Mouse (Mus musculus) ovary, postnatal 10 days (tissue): ENCODE data around the gene Brsk2.
A peak's percentile ranks its signal among the peaks of the same experiment; 100 is the strongest.
"Not testable (repeated sequence)": the region's sequence is repeated elsewhere in the genome, so short reads cannot be mapped to it uniquely, and the experiment has no call there.

Source experiments
- DNase-seq: peaks from one replicate; pipeline ENCODE4 v3.0.0; 2022; ENCODE audit warnings: low spot score

The Brsk2 gene

GRCm38 (mm10) chr7:141948906-141949798 is at the start of gene Brsk2:
Brsk2 (plus strand) TSS chr7:141949751.
- peak; percentile 76 for DNase-seq

GRCm38 (mm10) chr7:141901825-141902224 is 47.7 kb upstream of the Brsk2 start:
- DNase-seq = no peak

GRCm38 (mm10) chr7:141902269-141902729 is 47.3 kb upstream of the Brsk2 start:
- DNase-seq = peak; percentile 98

DNA sequence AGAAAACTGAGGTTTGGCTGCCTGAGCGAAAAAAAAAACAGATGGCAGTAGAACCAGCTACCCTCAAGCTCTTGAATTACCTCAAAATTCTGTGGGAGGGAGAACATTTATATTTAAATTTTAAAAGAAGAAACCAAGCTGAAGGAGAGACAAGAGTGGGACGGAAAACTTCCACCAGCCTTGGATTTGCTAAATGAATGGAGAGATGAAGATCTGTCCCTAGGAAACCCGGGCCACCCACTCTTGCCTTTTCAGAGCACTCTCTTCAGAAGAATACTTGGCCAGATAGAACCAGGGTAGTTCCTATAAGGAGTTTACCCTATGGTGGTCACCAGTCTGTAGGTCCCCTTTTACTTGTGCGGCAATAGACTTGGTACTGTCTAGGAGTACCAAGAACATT is 46.8 kb upstream of the Brsk2 start:
- DNase-seq = no peak

GRCm38 (mm10) chr7:141908591-141908990 is 41.0 kb upstream of the Brsk2 start:
- no peak for DNase-seq

- no peak for DNase-seq
Observed at GRCm38 (mm10) chr7:141911305-141911704, 38.2 kb upstream of the Brsk2 start.

- DNase-seq = no peak
Observed at GRCm38 (mm10) chr7:141918407-141918806, 31.1 kb upstream of the Brsk2 start, which contains the start of gene Tollip. Tollip (minus strand) TSS chr7:141918507.

DNA sequence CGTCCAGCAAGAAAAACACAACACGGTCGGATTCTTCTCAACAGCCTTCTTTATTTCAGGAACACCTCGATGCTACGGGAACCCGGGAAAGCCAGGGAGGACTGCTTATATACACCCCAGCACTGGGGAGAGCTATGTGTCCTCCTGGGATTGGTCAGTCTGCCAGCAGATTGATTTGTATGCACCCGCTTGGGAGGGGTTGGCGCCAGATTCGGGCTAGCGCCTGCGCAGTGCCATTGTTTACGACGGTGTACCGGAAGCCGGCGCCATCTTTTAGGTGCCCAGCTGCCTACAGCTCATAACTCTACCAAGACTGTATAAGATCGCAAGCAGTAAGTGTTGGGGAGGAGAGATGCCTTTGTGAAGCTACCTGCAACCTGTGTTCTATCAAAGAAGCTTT is 25.4 kb upstream of the Brsk2 start:
- not testable (repeated sequence) for DNase-seq

- DNase-seq = peak; percentile 44
Observed at GRCm38 (mm10) chr7:141924917-141925316, 24.6 kb upstream of the Brsk2 start.

- DNase-seq = no peak
Observed at GRCm38 (mm10) chr7:141928642-141929041, 20.9 kb upstream of the Brsk2 start.

- DNase-seq = no peak
Observed at GRCm38 (mm10) chr7:141934128-141934898, 15.2 kb upstream of the Brsk2 start.

DNA sequence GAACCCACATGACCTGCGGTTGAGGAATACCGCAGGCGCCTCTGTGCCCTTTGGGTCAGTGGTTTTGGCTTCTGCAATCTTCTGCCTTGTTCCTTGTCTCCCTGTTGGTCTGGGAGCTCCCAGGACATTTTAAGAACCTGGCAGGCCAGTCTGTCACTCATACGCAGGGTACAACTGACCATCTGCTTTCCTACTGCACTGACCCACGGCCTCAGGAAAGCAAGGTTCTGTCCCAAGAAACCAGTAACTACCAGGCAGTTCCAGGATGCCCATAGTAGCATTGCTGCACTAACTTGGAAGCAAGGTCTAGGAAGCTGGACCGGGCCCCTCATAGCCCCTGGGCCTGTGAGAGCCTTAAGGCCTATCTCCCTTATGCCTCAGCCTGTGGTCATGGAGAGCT is 14.6 kb upstream of the Brsk2 start:
- no peak for DNase-seq

- DNase-seq = no peak
Observed at GRCm38 (mm10) chr7:141943444-141943843, 6.1 kb upstream of the Brsk2 start.

DNA sequence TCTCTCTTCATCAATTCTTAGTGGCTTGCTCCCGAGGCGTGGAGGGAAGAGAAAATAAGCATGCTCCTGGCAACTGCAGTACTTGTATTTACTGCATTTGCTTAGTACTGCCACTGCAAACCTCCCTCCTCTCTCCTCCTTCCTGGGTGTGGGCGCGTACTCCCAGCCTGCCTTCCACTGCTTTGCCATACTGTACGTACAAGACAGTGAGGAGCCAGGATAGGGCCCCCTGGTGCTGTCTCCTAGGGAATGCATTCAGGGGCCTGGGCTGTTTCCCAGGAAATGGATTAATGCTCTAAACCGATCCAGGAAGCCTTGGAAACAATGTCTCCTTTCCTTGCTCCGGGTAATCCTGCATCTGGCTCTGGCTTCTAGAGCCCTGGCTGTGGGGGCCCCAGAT is 3.6 kb upstream of the Brsk2 start:
- no peak for DNase-seq

- DNase-seq = no peak
Observed at GRCm38 (mm10) chr7:141947512-141947911, 2.0 kb upstream of the Brsk2 start.

DNA sequence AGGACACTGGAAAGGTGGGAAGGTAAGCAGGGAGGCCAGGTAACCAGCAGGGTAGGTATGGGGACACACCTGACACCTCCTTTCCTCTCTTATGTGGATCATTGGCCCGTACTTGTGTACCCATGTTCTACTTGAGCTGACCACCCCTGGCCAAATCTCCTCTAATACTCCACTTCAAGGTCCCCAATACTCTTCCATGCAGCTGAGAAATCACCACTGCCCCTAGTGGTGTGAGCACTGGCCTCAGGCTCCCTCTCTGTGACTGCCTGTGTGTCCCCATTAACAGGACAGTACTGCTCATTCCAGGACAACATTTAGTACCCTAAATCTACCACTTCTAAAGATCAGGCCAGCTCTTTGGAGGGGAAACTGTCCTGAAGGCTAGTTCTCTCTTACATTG is 1.5 kb upstream of the Brsk2 start:
- DNase-seq = no peak

- DNase-seq = no peak
Observed at GRCm38 (mm10) chr7:141949799-141950103, 200 bp downstream of the Brsk2 start.

DNA sequence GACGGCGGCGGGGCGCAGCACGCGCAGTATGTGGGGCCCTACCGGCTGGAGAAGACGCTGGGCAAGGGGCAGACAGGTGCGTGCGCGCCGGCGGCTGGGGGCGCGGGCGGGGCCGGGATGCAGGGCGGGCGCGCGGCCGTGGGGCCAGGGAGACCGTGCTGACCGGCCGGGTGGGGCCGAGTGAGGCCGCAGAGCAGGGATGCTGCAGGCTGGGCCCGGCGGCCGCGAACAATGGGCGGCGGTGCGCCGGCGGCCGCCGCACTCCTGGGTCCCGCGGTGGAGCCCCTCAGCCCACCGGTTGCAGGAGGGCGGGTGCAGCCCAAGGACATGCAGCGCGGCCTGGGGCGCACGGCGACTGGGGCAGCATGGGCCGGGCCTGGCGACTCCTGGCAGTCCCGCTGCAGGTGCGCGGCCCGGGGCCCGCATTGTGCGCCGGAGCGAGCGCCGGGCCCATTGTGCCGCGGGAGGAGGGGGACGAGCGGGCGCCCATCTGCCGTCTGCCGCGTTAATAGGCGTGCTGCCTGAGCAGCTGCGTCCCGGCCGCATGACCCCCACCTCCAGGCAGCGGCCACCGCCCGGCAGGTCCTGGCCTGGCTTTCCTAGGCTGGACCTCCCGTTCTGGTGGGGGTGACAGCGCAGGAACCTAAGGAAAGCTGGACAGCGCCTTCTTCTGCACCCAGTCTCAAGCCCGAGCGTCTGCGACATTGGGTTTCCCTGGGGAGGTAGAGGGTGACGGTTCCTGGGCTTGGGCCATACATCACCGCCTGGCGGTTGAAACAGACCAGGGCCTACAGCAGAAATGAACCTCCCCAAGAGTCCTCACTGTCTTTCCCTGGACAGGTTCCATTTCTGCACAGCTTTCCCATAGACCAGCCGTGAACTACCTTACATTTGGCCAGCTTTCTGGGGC is 808 bp downstream of the Brsk2 start:
- DNase-seq = no peak

- no peak for DNase-seq
Observed at GRCm38 (mm10) chr7:141951821-141952220, 2.3 kb downstream of the Brsk2 start.

- no peak for DNase-seq
Observed at GRCm38 (mm10) chr7:141952920-141953319, 3.4 kb downstream of the Brsk2 start.

DNA sequence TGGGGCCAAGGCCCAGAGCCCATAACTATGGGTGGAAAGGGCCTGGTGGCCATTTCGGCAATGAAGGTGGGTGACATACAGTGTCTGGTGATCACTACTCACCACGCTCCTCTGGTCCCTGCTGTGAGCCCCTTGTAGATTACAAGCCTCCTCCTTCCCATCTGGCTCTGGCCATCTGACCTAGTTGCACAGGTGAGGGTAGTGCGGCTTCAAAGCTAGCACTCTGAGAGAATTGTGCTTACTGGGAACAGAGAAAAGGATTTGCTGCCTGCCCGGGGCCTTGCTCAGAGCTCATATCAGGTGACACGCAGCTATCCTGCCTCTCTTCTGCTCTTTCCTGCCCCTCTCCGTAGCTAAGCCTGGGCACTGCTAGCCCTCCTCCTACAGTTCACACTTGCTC is 4.1 kb downstream of the Brsk2 start:
- DNase-seq = no peak

- DNase-seq = no peak
Observed at GRCm38 (mm10) chr7:141955565-141956173, 6.1 kb downstream of the Brsk2 start.
